Mouse (Mus musculus): ENCODE data around the gene Tmem50a. TPM values are rescaled to one million over a fixed set of nuclear protein-coding genes. Genes with fewer than 3 reads are reported as not detected.
A peak's percentile ranks its signal among the peaks of the same experiment; 100 is the strongest.

Gene Tmem50a
- polyA plus RNA-seq, 1 experiment from 2014 or later: 140 TPM

GRCm38 (mm10) chr4:134865789-134866188 is 49.0 kb downstream of the Tmem50a start:
- Histone ChIP-seq H3K36me3 (ENCODE audit: control insufficient read depth, insufficient read depth, low read length) (no peaks in the 10 kb centered on the region), H3K4me2 (ENCODE audit: low read depth, low read length) (no peak overlapping the region), H3K27me3 (replicated peaks; ENCODE audit: control insufficient read depth, insufficient read depth, low read length) (peaks cover 15% of the 10 kb centered on the region), H3K9me3 (ENCODE audit: control insufficient read depth, low read length) (no peaks in the 10 kb centered on the region), H3K4me1 (ENCODE audit: control insufficient read depth, insufficient read depth, low read length) (peaks cover 7% of the 10 kb centered on the region; the same call in 1 of the 2 replicates), H3K27ac (replicated peaks; ENCODE audit: low read depth, low read length) (no peak overlapping the region), H3K9ac (ENCODE audit: low read depth, low read length) (no peak overlapping the region), H3K4me3 (ENCODE audit: low read depth, low read length) (no peak overlapping the region)
- DNase-seq (ENCODE audit: low spot score) (no peak), ATAC-seq (ENCODE audit: low read depth) (no peak)
- whole genome bisulfite sequencing: 85% methylated on average over 5 of the region's 5 CpGs

- Histone ChIP-seq H3K27me3 (replicated peaks; ENCODE audit: control insufficient read depth, insufficient read depth, low read length) (peaks cover 11% of the 10 kb centered on the region), H3K9ac (ENCODE audit: low read depth, low read length) (no peak overlapping the region), H3K4me2 (ENCODE audit: low read depth, low read length) (no peak overlapping the region), H3K9me3 (ENCODE audit: control insufficient read depth, low read length) (no peaks in the 10 kb centered on the region), H3K4me1 (ENCODE audit: control insufficient read depth, insufficient read depth, low read length) (peaks cover 7% of the 10 kb centered on the region; the same call in 1 of the 2 replicates), H3K27ac (replicated peaks; ENCODE audit: low read depth, low read length) (no peak overlapping the region), H3K36me3 (ENCODE audit: control insufficient read depth, insufficient read depth, low read length) (no peaks in the 10 kb centered on the region), H3K4me3 (ENCODE audit: low read depth, low read length) (no peak overlapping the region)
- WGBS: 67% methylated on average over 6 of the region's 6 CpGs
- ATAC-seq (ENCODE audit: low read depth) (no peak), DNase-seq (ENCODE audit: low spot score) (no peak)
Observed at GRCm38 (mm10) chr4:134865340-134865739, 49.5 kb downstream of the Tmem50a start.

- H3K4me2 ChIP-seq (ENCODE audit: low read depth, low read length): no peak within 1 kb of the TSS
- no peak within 1 kb of the TSS for H3K27ac ChIP-seq (replicated peaks; ENCODE audit: low read depth, low read length)
- WGBS: 61% methylated on average over 10 of the region's 14 CpGs
- H3K27me3 ChIP-seq (replicated peaks; ENCODE audit: control insufficient read depth, insufficient read depth, low read length): peaks cover 6% of the 10 kb centered on the region; the same call in 1 of the 2 replicates
- no peak within 1 kb of the TSS for H3K9ac ChIP-seq (ENCODE audit: low read depth, low read length)
- ATAC-seq (ENCODE audit: low read depth) (0 out of 2 replicates have a peak, but pooled peaks have one; percentile 11), DNase-seq (ENCODE audit: low spot score) (no peak)
- H3K4me3 ChIP-seq (ENCODE audit: low read depth, low read length): no peak within 1 kb of the TSS
- H3K4me1 ChIP-seq (ENCODE audit: control insufficient read depth, insufficient read depth, low read length): no peaks in the 10 kb centered on the region; the same call in 1 of the 2 replicates
- H3K9me3 ChIP-seq (ENCODE audit: control insufficient read depth, low read length): no peaks in the 10 kb centered on the region
- H3K36me3 ChIP-seq (ENCODE audit: control insufficient read depth, insufficient read depth, low read length): no peaks in the 10 kb centered on the region
Observed at GRCm38 (mm10) chr4:134863937-134864729, 50.7 kb downstream of the Tmem50a start, which contains the start of gene Rhd. TSS of gene Rhd (plus strand) at chr4:134864536.

GRCm38 (mm10) chr4:134862996-134863395 is 51.8 kb downstream of the Tmem50a start:
- no peak overlapping the region for H3K4me3 ChIP-seq (ENCODE audit: low read depth, low read length)
- DNase-seq (ENCODE audit: low spot score) (no peak), ATAC-seq (ENCODE audit: low read depth) (no peak)
- 78% methylated on average over 7 of the region's 7 CpGs for WGBS
- H3K9me3 ChIP-seq (ENCODE audit: control insufficient read depth, low read length): no peaks in the 10 kb centered on the region
- no peaks in the 10 kb centered on the region for H3K36me3 ChIP-seq (ENCODE audit: control insufficient read depth, insufficient read depth, low read length)
- no peaks in the 10 kb centered on the region for H3K27me3 ChIP-seq (replicated peaks; ENCODE audit: control insufficient read depth, insufficient read depth, low read length)
- no peak overlapping the region for H3K9ac ChIP-seq (ENCODE audit: low read depth, low read length)
- no peak overlapping the region for H3K4me2 ChIP-seq (ENCODE audit: low read depth, low read length)
- H3K27ac ChIP-seq (replicated peaks; ENCODE audit: low read depth, low read length): no peak overlapping the region
- H3K4me1 ChIP-seq (ENCODE audit: control insufficient read depth, insufficient read depth, low read length): no peaks in the 10 kb centered on the region

- no peak for ATAC-seq (ENCODE audit: low read depth)
- H3K27ac ChIP-seq (replicated peaks; ENCODE audit: low read depth, low read length): no peak overlapping the region
- no peak overlapping the region for H3K4me3 ChIP-seq (ENCODE audit: low read depth, low read length)
- DNase-seq (ENCODE audit: low spot score): no peak
- H3K9ac ChIP-seq (ENCODE audit: low read depth, low read length): no peak overlapping the region
- H3K27me3 ChIP-seq (replicated peaks; ENCODE audit: control insufficient read depth, insufficient read depth, low read length): no peaks in the 10 kb centered on the region
- no peak overlapping the region for H3K4me2 ChIP-seq (ENCODE audit: low read depth, low read length)
- WGBS: 77% methylated on average over 6 of the region's 6 CpGs
- H3K9me3 ChIP-seq (ENCODE audit: control insufficient read depth, low read length): no peaks in the 10 kb centered on the region
- no peaks in the 10 kb centered on the region for H3K4me1 ChIP-seq (ENCODE audit: control insufficient read depth, insufficient read depth, low read length)
- H3K36me3 ChIP-seq (ENCODE audit: control insufficient read depth, insufficient read depth, low read length): no peaks in the 10 kb centered on the region
Observed at GRCm38 (mm10) chr4:134861884-134862283, 52.9 kb downstream of the Tmem50a start.

- H3K4me1 ChIP-seq (ENCODE audit: control insufficient read depth, insufficient read depth, low read length): peaks cover 2% of the 10 kb centered on the region; the same call in 1 of the 2 replicates
- H3K4me3 ChIP-seq (ENCODE audit: low read depth, low read length): no peak overlapping the region
- 84% methylated on average over 4 of the region's 4 CpGs for WGBS
- H3K9ac ChIP-seq (ENCODE audit: low read depth, low read length): no peak overlapping the region
- no peaks in the 10 kb centered on the region for H3K36me3 ChIP-seq (ENCODE audit: control insufficient read depth, insufficient read depth, low read length)
- H3K9me3 ChIP-seq (ENCODE audit: control insufficient read depth, low read length): no peaks in the 10 kb centered on the region
- ATAC-seq (ENCODE audit: low read depth) (no peak), DNase-seq (ENCODE audit: low spot score) (no peak)
- H3K27ac ChIP-seq (replicated peaks; ENCODE audit: low read depth, low read length): no peak overlapping the region
- no peaks in the 10 kb centered on the region for H3K27me3 ChIP-seq (replicated peaks; ENCODE audit: control insufficient read depth, insufficient read depth, low read length)
- H3K4me2 ChIP-seq (ENCODE audit: low read depth, low read length): no peak overlapping the region
Observed at GRCm38 (mm10) chr4:134858494-134858893, 56.3 kb downstream of the Tmem50a start.

- Histone ChIP-seq H3K9ac (ENCODE audit: low read depth, low read length) (no peak overlapping the region), H3K4me3 (ENCODE audit: low read depth, low read length) (no peak overlapping the region), H3K9me3 (ENCODE audit: control insufficient read depth, low read length) (no peaks in the 10 kb centered on the region), H3K27ac (replicated peaks; ENCODE audit: low read depth, low read length) (peak overlapping the region; percentile 59; the same call in 1 of the 2 replicates), H3K36me3 (ENCODE audit: control insufficient read depth, insufficient read depth, low read length) (no peaks in the 10 kb centered on the region), H3K4me1 (ENCODE audit: control insufficient read depth, insufficient read depth, low read length) (peaks cover 8% of the 10 kb centered on the region; the same call in 1 of the 2 replicates), H3K4me2 (ENCODE audit: low read depth, low read length) (no peak overlapping the region), H3K27me3 (replicated peaks; ENCODE audit: control insufficient read depth, insufficient read depth, low read length) (no peaks in the 10 kb centered on the region)
- no peak for ATAC-seq (ENCODE audit: low read depth)
- peak; percentile 64 for DNase-seq (ENCODE audit: low spot score)
- 31% methylated on average over 5 of the region's 5 CpGs for WGBS
Observed at GRCm38 (mm10) chr4:134856501-134856900, 58.3 kb downstream of the Tmem50a start.

GRCm38 (mm10) chr4:134856056-134856455 is 58.8 kb downstream of the Tmem50a start:
- Histone ChIP-seq H3K4me3 (ENCODE audit: low read depth, low read length) (no peak overlapping the region), H3K36me3 (ENCODE audit: control insufficient read depth, insufficient read depth, low read length) (no peaks in the 10 kb centered on the region), H3K27ac (replicated peaks; ENCODE audit: low read depth, low read length) (peak overlapping the region; percentile 59; the same call in 1 of the 2 replicates), H3K4me2 (ENCODE audit: low read depth, low read length) (no peak overlapping the region), H3K4me1 (ENCODE audit: control insufficient read depth, insufficient read depth, low read length) (peaks cover 11% of the 10 kb centered on the region; the same call in 1 of the 2 replicates), H3K27me3 (replicated peaks; ENCODE audit: control insufficient read depth, insufficient read depth, low read length) (no peaks in the 10 kb centered on the region), H3K9me3 (ENCODE audit: control insufficient read depth, low read length) (no peaks in the 10 kb centered on the region), H3K9ac (ENCODE audit: low read depth, low read length) (no peak overlapping the region)
- ATAC-seq (ENCODE audit: low read depth) (no peak), DNase-seq (ENCODE audit: low spot score) (no peak)
- WGBS: 38% methylated on average over 5 of the region's 5 CpGs
